Mouse (Mus musculus) heart, embryonic 10.5 days (tissue): ENCODE measurements at regions not wholly inside any gene's neighbourhood (a gene's known extent, or its start where the extent isn't known, plus 50 kb on each side); places are given as distances from the start of the nearest gene placed in this dataset.

Source experiments
- DNase-seq: peaks from one replicate; pipeline ENCODE4 v3.0.0-alpha.2; 2017; ENCODE audit warnings: low spot score
- H3K27ac ChIP-seq: fragments of 300-500 bp; sonication (generic); 2 replicates; pipeline ENCODE4 v1.5.1; 2016; ENCODE audit warnings: mild to moderate bottlenecking
- H3K27me3 ChIP-seq: fragments of 300-500 bp; sonication (generic); 2 replicates; pipeline ENCODE4 v1.6.1; 2016; ENCODE audit warnings: mild to moderate bottlenecking; ENCODE audit not compliant: poor library complexity, insufficient read depth, severe bottlenecking
- H3K36me3 ChIP-seq: fragments of 300-500 bp; sonication (generic); 2 replicates; pipeline ENCODE4 v1.6.1; 2016; ENCODE audit warnings: mild to moderate bottlenecking, moderate library complexity
- H3K4me1 ChIP-seq: fragments of 300-500 bp; sonication (generic); 2 replicates; pipeline ENCODE4 v1.6.1; 2016; ENCODE audit warnings: mild to moderate bottlenecking
- H3K4me3 ChIP-seq: fragments of 300-500 bp; sonication (generic); 2 replicates; pipeline ENCODE4 v1.5.1; 2016; ENCODE audit warnings: mild to moderate bottlenecking, moderate library complexity
- H3K9me3 ChIP-seq: fragments of 300-500 bp; sonication (generic); 2 replicates; pipeline ENCODE4 v1.6.1; 2016; ENCODE audit warnings: mild to moderate bottlenecking, moderate library complexity
- WGBS: fragments of 180-500 bp; shearing (Covaris S2); methylation state at CpG from one replicate; pipeline ENCODE4 v1.1.7; 2016; 5-methylcytosine and 5-hydroxymethylcytosine counted together

GRCm38 (mm10) chr16:31508981-31509380 lies 86.9 kb downstream of the Bdh1 start:
- no peaks in the 10 kb centered on the region for H3K36me3 ChIP-seq
- 1% methylated on average over 18 of the region's 18 CpGs for WGBS
- no peaks in the 10 kb centered on the region for H3K27me3 ChIP-seq
- DNase-seq, result peak; percentile 96
- H3K4me1 ChIP-seq, result peaks cover 44% of the 10 kb centered on the region
- H3K4me3 ChIP-seq, result peak overlapping the region; percentile 43
- no peaks in the 10 kb centered on the region for H3K9me3 ChIP-seq
- peak overlapping the region; percentile 94 for H3K27ac ChIP-seq

- no peak for DNase-seq
- no peaks in the 10 kb centered on the region for H3K27me3 ChIP-seq
- 72% methylated on average over 8 of the region's 8 CpGs for WGBS
- H3K27ac ChIP-seq, result peak overlapping the region; percentile 37; the same call in 1 of the 2 replicates
- no peaks in the 10 kb centered on the region for H3K9me3 ChIP-seq
- H3K4me1 ChIP-seq, result peaks cover 42% of the 10 kb centered on the region
- no peak overlapping the region for H3K4me3 ChIP-seq
- H3K36me3 ChIP-seq, result no peaks in the 10 kb centered on the region
Measured at GRCm38 (mm10) chr16:31510097-31510496, 88.0 kb downstream of the Bdh1 start.

- no peak for DNase-seq
- Histone ChIP-seq H3K27ac (no peak overlapping the region), H3K36me3 (no peaks in the 10 kb centered on the region), H3K9me3 (no peaks in the 10 kb centered on the region), H3K4me3 (no peak overlapping the region), H3K27me3 (no peaks in the 10 kb centered on the region), H3K4me1 (no peaks in the 10 kb centered on the region)
- 90% methylated on average over 3 of the region's 3 CpGs for WGBS
Measured at GRCm38 (mm10) chr16:31518816-31519215, 96.7 kb downstream of the Bdh1 start.

GRCm38 (mm10) chr16:31520081-31520480 lies 98.0 kb downstream of the Bdh1 start:
- H3K4me1 ChIP-seq, result no peaks in the 10 kb centered on the region
- H3K36me3 ChIP-seq, result no peaks in the 10 kb centered on the region
- 74% methylated on average over 9 of the region's 9 CpGs for WGBS
- no peaks in the 10 kb centered on the region for H3K9me3 ChIP-seq
- H3K27me3 ChIP-seq, result no peaks in the 10 kb centered on the region
- no peak overlapping the region for H3K27ac ChIP-seq
- no peak overlapping the region for H3K4me3 ChIP-seq
- DNase-seq, result no peak

GRCm38 (mm10) chr16:31521786-31522185 lies 99.7 kb downstream of the Bdh1 start:
- no peaks in the 10 kb centered on the region for H3K27me3 ChIP-seq
- no peak for DNase-seq
- H3K36me3 ChIP-seq, result no peaks in the 10 kb centered on the region
- H3K4me1 ChIP-seq, result no peaks in the 10 kb centered on the region
- 74% methylated on average over 6 of the region's 6 CpGs for WGBS
- no peak overlapping the region for H3K27ac ChIP-seq
- no peak overlapping the region for H3K4me3 ChIP-seq
- H3K9me3 ChIP-seq, result no peaks in the 10 kb centered on the region

- Histone ChIP-seq H3K27ac (no peak overlapping the region), H3K9me3 (no peaks in the 10 kb centered on the region), H3K27me3 (no peaks in the 10 kb centered on the region), H3K4me3 (no peak overlapping the region), H3K4me1 (no peaks in the 10 kb centered on the region), H3K36me3 (no peaks in the 10 kb centered on the region)
- no peak for DNase-seq
- WGBS, result 74% methylated on average over 10 of the region's 10 CpGs
Measured at GRCm38 (mm10) chr16:31526711-31527344, 104.7 kb downstream of the Bdh1 start.

GRCm38 (mm10) chr16:31528596-31529283 lies 106.7 kb downstream of the Bdh1 start:
- H3K4me1 ChIP-seq, result peaks cover 18% of the 10 kb centered on the region
- no peaks in the 10 kb centered on the region for H3K36me3 ChIP-seq
- no peaks in the 10 kb centered on the region for H3K9me3 ChIP-seq
- 66% methylated on average over 11 of the region's 11 CpGs for WGBS
- H3K4me3 ChIP-seq, result no peak overlapping the region
- H3K27ac ChIP-seq, result no peak overlapping the region
- H3K27me3 ChIP-seq, result no peaks in the 10 kb centered on the region
- no peak for DNase-seq

- WGBS, result 87% methylated on average over 13 of the region's 13 CpGs
- no peak overlapping the region for H3K4me3 ChIP-seq
- peaks cover 23% of the 10 kb centered on the region for H3K4me1 ChIP-seq
- H3K36me3 ChIP-seq, result no peaks in the 10 kb centered on the region
- H3K27ac ChIP-seq, result no peak overlapping the region
- no peaks in the 10 kb centered on the region for H3K9me3 ChIP-seq
- DNase-seq, result no peak
- H3K27me3 ChIP-seq, result no peaks in the 10 kb centered on the region
Measured at GRCm38 (mm10) chr16:31529284-31529958, 107.3 kb downstream of the Bdh1 start.

GRCm38 (mm10) chr16:31530090-31530489 lies 108.0 kb downstream of the Bdh1 start:
- no peaks in the 10 kb centered on the region for H3K27me3 ChIP-seq
- DNase-seq, result no peak
- no peaks in the 10 kb centered on the region for H3K9me3 ChIP-seq
- no peak overlapping the region for H3K4me3 ChIP-seq
- no peaks in the 10 kb centered on the region for H3K36me3 ChIP-seq
- 74% methylated on average over 8 of the region's 8 CpGs for WGBS
- no peak overlapping the region for H3K27ac ChIP-seq
- peaks cover 29% of the 10 kb centered on the region for H3K4me1 ChIP-seq

GRCm38 (mm10) chr16:31533196-31533777 lies 111.2 kb downstream of the Bdh1 start:
- H3K27ac ChIP-seq, result 0 out of 2 replicates have a peak overlapping the region, but pooled peaks have one; percentile 43
- no peaks in the 10 kb centered on the region for H3K36me3 ChIP-seq
- no peaks in the 10 kb centered on the region for H3K27me3 ChIP-seq
- DNase-seq, result no peak
- H3K4me3 ChIP-seq, result no peak overlapping the region
- peaks cover 45% of the 10 kb centered on the region for H3K4me1 ChIP-seq
- H3K9me3 ChIP-seq, result no peaks in the 10 kb centered on the region
- WGBS, result 25% methylated on average over 6 of the region's 6 CpGs

GRCm38 (mm10) chr16:31534923-31535523 lies 112.9 kb downstream of the Bdh1 start:
- H3K27me3 ChIP-seq, result no peaks in the 10 kb centered on the region
- no peak for DNase-seq
- H3K4me3 ChIP-seq, result no peak overlapping the region
- H3K27ac ChIP-seq, result peak overlapping the region; percentile 18
- no peaks in the 10 kb centered on the region for H3K36me3 ChIP-seq
- H3K9me3 ChIP-seq, result no peaks in the 10 kb centered on the region
- H3K4me1 ChIP-seq, result peaks cover 45% of the 10 kb centered on the region
- 36% methylated on average over 4 of the region's 4 CpGs for WGBS

GRCm38 (mm10) chr16:31536328-31536727 lies 114.2 kb downstream of the Bdh1 start:
- no peaks in the 10 kb centered on the region for H3K27me3 ChIP-seq
- H3K36me3 ChIP-seq, result no peaks in the 10 kb centered on the region
- WGBS, result 82% methylated on average over 3 of the region's 3 CpGs
- H3K9me3 ChIP-seq, result no peaks in the 10 kb centered on the region
- no peak overlapping the region for H3K4me3 ChIP-seq
- H3K4me1 ChIP-seq, result peaks cover 45% of the 10 kb centered on the region
- H3K27ac ChIP-seq, result no peak overlapping the region
- DNase-seq, result no peak
